Mouse (Mus musculus) midbrain, postnatal 0 days (tissue): ENCODE measurements at regions not wholly inside any gene's neighbourhood (a gene's known extent, or its start where the extent isn't known, plus 50 kb on each side); places are given as distances from the start of the nearest gene placed in this dataset.

Experiments
- ATAC-seq: fragments of 200-750 bp; cut with Nextera tagmentation; 2 replicates; pipeline ENCODE4 v1.8.0; 2017; ENCODE audit warnings: moderate number of reproducible peaks, mild to moderate bottlenecking, moderate TSS enrichment, moderate library complexity; ENCODE audit not compliant: low FRiP score
- DNase-seq: peaks from one replicate; pipeline ENCODE4 v3.0.0-alpha.2; 2015; ENCODE audit warnings: low spot score
- H3K27ac ChIP-seq: fragments of 300-500 bp; sonication (generic); 2 replicates; pipeline ENCODE4 v1.5.1; 2014; ENCODE audit warnings: low read depth, mild to moderate bottlenecking, low read length, mixed read lengths
- H3K27me3 ChIP-seq: fragments of 300-500 bp; sonication (generic); 2 replicates; pipeline ENCODE4 v1.6.1; 2014; ENCODE audit warnings: low read length, control low read depth, mixed read lengths; ENCODE audit not compliant: insufficient read depth
- H3K36me3 ChIP-seq: fragments of 300-500 bp; sonication (generic); 2 replicates; pipeline ENCODE4 v1.6.1; 2014; ENCODE audit warnings: low read length, control low read depth, mixed read lengths; ENCODE audit not compliant: insufficient read depth
- H3K4me1 ChIP-seq: fragments of 300-500 bp; sonication (generic); 2 replicates; pipeline ENCODE4 v1.6.1; 2014; ENCODE audit warnings: mild to moderate bottlenecking, control low read depth, antibody characterized with exemption, low read length, mixed read lengths; ENCODE audit not compliant: insufficient read depth
- H3K4me2 ChIP-seq: fragments of 300-500 bp; sonication (generic); 2 replicates; pipeline ENCODE4 v1.6.1; 2014; ENCODE audit warnings: low read depth, mild to moderate bottlenecking, low read length, mixed read lengths; ENCODE audit not compliant: poor library complexity, severe bottlenecking
- H3K4me3 ChIP-seq: fragments of 300-500 bp; sonication (generic); 2 replicates; pipeline ENCODE4 v1.5.1; 2014; ENCODE audit warnings: low read depth, mild to moderate bottlenecking, low read length, moderate library complexity
- H3K9ac ChIP-seq: fragments of 300-500 bp; sonication (generic); replicated peaks from 2 replicates; pipeline ENCODE4 v1.6.1; 2014; ENCODE audit warnings: mild to moderate bottlenecking, low read length, moderate library complexity, mixed read lengths; ENCODE audit not compliant: poor library complexity, severe bottlenecking
- H3K9me3 ChIP-seq: fragments of 300-500 bp; sonication (generic); 2 replicates; pipeline ENCODE4 v1.6.1; 2016; ENCODE audit warnings: low read length, control low read depth
- CTCF ChIP-seq: IDR thresholded peaks from 2 replicates; pipeline ENCODE4 v1.5.1; 2016; ENCODE audit warnings: antibody characterized with exemption, mild to moderate bottlenecking
- WGBS: fragments of 180-500 bp; shearing (Covaris S2); extraction: QIAGEN DNeasy Blood & Tissue Kit; methylation state at CpG from one replicate; pipeline ENCODE4 v1.1.7; 2014; 5-methylcytosine and 5-hydroxymethylcytosine counted together

- Histone ChIP-seq H3K9ac (no peak overlapping the region), H3K4me1 (0 out of 2 replicates have a peak, but pooled peaks cover 3% of the 10 kb centered on the region), H3K4me2 (peak overlapping the region; percentile 34), H3K27me3 (no peaks in the 10 kb centered on the region), H3K4me3 (no peak overlapping the region), H3K27ac (no peak overlapping the region), H3K9me3 (no peaks in the 10 kb centered on the region), H3K36me3 (no peaks in the 10 kb centered on the region)
- DNase-seq, result no peak
- ATAC-seq, result no peak
- WGBS, result 28% methylated on average over 16 of the region's 16 CpGs
- no peak for TF ChIP-seq CTCF
Measured at GRCm38 (mm10) chr8:31454736-31455391, 1973.6 kb upstream of the 5930422O12Rik start.

- H3K4me1 ChIP-seq, result 0 out of 2 replicates have a peak, but pooled peaks cover under 1% of the 10 kb centered on the region
- no peaks in the 10 kb centered on the region for H3K36me3 ChIP-seq
- no peak overlapping the region for H3K4me3 ChIP-seq
- no peak overlapping the region for H3K27ac ChIP-seq
- 78% methylated on average over 3 of the region's 3 CpGs for WGBS
- no peaks in the 10 kb centered on the region for H3K9me3 ChIP-seq
- no peak overlapping the region for H3K4me2 ChIP-seq
- ATAC-seq (peak; percentile 60; the same call in 1 of the 2 replicates), DNase-seq (peak; percentile 82)
- H3K9ac ChIP-seq, result no peak overlapping the region
- no peaks in the 10 kb centered on the region for H3K27me3 ChIP-seq
- TF ChIP-seq CTCF, result peak; percentile 48
Measured at GRCm38 (mm10) chr8:31460349-31460748, 1968.2 kb upstream of the 5930422O12Rik start.
